Mouse (Mus musculus): ENCODE measurements around the gene Pitpnc1. TPM values are rescaled to one million over a fixed set of nuclear protein-coding genes. Genes with fewer than 3 reads are reported as not detected.

Gene Pitpnc1
- total RNA-seq, 2 experiments from 2014 or later: 60.0 to 78.1 TPM

DNA sequence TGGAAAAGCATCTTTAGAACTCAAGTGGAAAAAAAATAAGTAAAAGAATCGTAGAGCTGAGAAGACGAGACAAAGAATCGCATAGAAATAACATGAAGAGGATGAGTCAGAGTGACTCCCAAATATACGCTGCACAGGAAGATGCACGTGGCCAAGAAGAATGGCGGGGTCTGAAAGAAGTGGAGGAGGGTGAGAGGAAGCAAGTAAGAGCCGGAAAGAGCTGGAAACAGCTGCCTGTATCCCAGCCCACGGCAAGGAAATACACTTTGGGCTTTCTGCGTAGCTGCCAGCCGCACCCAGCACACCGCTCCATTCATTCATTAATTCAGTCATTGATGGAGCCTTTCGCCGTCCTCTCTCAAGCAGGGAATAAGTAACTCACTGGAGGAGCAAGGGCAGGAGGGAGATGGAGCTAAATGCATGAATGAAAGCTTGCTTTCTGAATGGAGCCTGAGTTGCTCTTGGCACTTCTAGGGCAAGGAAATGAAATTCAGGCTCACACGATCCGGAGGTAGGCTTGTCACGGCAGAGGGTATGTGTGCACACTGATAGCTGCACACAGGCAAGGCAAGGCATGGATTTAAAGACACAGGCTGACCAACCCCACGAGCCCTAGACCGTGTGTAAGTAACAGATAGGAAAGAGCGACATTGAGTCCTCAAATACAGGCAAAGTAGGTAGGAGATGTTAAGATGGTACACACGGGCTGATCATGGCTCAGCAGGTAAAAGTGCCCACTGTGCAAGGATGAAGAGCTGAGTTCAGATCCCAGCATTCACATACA is 160.0 kb downstream of the Pitpnc1 start:
- DNase-seq: no peak
- intact Hi-C loops (cut with DNase I): no loop called here

- DNase-seq: no peak
- intact Hi-C loops (cut with DNase I): no loop called here
These were observed 164.3 kb downstream of the Pitpnc1 start for GRCm38 (mm10) chr11:107306170-107306569.

GRCm38 (mm10) chr11:107302141-107302540 is 168.4 kb downstream of the Pitpnc1 start:
- intact Hi-C loops (cut with DNase I): no loop called here
- no peak for DNase-seq

GRCm38 (mm10) chr11:107300235-107300634 is 170.3 kb downstream of the Pitpnc1 start:
- DNase-seq: no peak
- intact Hi-C loops (cut with DNase I): no loop called here

DNA sequence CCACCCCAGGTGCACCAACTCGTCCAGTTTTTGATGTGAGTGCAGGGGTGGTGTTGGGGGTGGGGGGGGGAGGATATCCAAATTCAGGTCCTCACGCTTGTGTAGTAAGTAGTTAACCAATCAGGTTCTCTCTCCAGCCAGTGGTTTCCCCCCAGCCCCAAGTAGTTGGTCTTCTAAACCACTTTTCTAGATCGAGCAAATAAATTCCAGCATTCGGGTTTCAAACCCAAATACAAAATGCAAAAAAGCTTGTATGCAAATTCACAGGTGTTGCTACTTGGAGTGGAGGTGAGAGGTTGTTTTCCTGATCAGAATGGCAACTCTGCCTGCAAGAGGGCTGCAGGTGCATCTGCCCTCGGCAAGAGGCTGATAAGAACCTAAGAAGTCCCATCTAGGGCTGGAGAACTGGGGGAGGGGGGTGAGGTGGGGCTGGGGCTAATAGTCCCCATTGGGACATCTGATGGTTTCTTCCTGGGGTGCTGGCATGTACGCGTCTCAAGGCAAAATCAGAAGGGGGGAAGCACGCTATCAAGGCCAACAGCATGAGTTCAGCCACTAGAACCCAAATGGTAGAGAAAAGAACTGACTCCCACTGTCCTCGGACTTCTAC is 170.9 kb downstream of the Pitpnc1 start:
- intact Hi-C loops (cut with DNase I): no loop called here
- DNase-seq: no peak

DNA sequence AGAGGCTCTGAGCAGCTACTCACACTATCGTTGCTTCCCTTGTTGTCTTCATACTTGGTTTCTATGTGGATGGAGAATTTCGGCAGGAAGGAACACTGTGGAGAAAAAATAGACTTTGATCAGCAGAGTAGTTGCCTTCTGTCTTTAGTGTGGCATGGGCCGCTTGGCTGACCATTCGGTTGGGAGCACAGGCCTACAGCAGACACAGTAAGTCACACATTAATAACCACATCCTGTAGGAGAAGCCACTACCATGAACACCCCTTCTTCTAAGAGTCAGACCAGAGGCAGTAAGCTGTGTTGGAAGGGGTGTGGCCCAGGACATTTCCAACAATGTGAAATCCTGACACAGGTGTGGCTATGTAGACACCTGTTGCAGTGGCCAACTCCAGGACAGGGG is 174.3 kb downstream of the Pitpnc1 start:
- DNase-seq: no peak

GRCm38 (mm10) chr11:107292036-107292435 is 178.5 kb downstream of the Pitpnc1 start:
- DNase-seq: no peak
- intact Hi-C loops (cut with DNase I): no loop called here

More for the DNA sequence above, 174.3 kb downstream of the Pitpnc1 start:
- intact Hi-C loops (cut with DNase I): no loop called here

- no peak for DNase-seq
- intact Hi-C loops (cut with DNase I): no loop called here
These were observed 182.3 kb downstream of the Pitpnc1 start for GRCm38 (mm10) chr11:107288186-107288563.

- DNase-seq: no peak
- intact Hi-C loops (cut with DNase I): no loop called here
These were observed 183.0 kb downstream of the Pitpnc1 start for GRCm38 (mm10) chr11:107287215-107288185.

GRCm38 (mm10) chr11:107285731-107286130 is 184.8 kb downstream of the Pitpnc1 start:
- no peak for DNase-seq
- intact Hi-C loops (cut with DNase I): no loop called here

DNA sequence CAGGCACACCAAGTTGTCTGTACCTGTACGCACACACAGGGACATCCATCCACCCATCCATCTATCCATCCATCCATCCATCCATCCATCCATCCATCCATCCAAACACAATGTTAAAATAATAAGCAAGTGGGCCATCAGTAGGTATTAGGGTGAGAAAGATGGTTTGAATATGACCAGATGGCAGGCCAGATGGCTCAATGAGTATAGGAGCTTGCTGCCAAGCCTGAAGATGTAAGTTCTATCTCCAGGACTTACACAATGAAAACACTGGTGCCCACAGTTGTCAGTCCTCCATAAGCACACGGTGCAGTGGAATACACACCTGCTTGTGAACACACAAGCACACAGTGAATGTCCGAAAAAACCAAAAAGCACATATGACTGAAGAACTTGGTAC is 186.9 kb downstream of the Pitpnc1 start:
- DNase-seq: no peak
- intact Hi-C loops (cut with DNase I): no loop called here

- intact Hi-C loops (cut with DNase I): no loop called here
- no peak for DNase-seq
These were observed 188.0 kb downstream of the Pitpnc1 start for GRCm38 (mm10) chr11:107282481-107282880.

DNA sequence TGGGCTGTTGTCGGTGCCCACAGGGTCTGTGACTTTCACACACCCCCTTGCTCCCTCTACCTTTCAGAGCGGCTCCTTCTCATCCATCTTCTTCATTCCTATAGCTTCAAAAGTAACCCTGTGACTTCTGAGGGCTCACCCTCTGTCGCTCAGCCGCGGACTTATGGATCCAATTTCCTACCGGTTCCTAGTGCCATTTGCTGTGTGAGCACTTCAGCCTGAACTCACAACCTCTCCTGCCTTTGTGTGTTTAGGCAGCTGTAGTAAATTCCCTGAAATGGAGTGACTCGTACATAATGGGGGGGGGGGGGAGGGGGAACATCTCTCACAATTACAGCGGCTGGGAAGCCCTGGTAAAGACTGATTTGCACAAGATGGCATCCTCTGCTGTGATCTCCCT is 191.2 kb downstream of the Pitpnc1 start:
- intact Hi-C loops (cut with DNase I): loop anchor here (5.0 kb wide), 3 partner anchors 38 to 113 kb away; no protein-coding TSS in a partner anchor
- DNase-seq: no peak

DNA sequence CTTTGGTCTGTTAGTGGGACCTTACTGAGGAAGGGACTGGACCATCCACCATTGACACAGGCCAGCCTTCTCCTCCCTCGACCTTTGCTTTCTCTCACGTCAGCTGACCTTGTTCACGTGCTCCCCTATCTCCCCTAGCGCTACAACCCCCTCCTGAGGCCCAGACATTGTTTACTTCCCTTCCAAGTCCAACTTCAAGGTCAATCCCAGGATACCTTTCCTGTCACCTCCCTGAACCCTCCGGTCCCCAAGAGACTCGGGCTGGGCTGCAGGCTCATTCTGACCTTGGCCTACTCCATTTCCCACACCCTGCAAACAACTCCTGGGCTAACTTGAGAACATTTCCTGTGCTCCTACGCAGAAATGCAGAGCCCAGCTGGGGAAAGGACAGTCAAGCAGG is 193.6 kb downstream of the Pitpnc1 start:
- peak in 1 of 2 experiments; percentile 32 for DNase-seq
- intact Hi-C loops (cut with DNase I): loop anchor here (5.0 kb wide), 3 partner anchors 40 to 115 kb away; no protein-coding TSS in a partner anchor

DNA sequence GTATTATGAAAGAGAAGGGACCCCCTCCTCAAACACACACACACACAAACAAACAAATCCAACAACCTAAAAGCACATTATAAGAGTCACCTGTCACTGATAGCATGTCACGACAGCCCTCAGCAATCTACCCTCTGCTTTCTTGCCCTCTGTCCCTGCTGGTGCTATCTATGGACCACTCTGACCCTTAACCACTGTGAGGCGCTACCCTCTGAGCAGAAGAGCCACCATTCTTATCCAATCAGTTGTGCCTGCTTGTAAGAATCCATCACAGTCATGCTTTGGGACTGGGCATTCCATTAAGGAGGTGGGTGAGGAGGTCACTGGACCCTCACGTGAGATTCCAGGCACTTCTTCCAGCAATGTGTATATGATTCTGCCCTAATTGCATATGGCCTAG is 194.2 kb downstream of the Pitpnc1 start:
- intact Hi-C loops (cut with DNase I): loop anchor here (5.0 kb wide), 3 partner anchors 41 to 116 kb away; no protein-coding TSS in a partner anchor
- DNase-seq: no peak

DNA sequence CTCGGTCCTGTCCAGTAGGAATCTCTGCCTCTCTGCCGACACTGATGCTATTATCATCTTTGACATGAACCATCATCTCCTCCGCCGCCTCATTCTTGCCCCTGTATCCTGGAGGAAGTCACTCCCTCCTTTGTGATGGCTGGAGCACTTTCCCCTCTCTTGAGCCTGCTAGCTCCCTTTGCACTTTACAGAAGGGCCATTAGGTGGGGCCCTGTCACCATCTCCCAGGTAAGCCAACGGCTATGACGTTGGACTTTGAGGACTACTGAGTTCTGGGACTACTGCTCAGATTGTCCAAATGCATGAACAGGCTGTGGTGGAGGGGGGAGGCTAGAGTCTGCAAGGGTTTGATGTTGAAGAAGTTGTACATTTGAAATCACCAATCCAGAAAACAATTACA is 194.6 kb downstream of the Pitpnc1 start:
- intact Hi-C loops (cut with DNase I): loop anchor here (2.0 to 5.0 kb wide), 4 partner anchors 41 to 195 kb away; partner anchors contain the start of gene Pitpnc1
- DNase-seq: peak; percentile 40 to 41

- no peak for DNase-seq
- intact Hi-C loops (cut with DNase I): loop anchor here (2.0 kb wide), 1 partner anchor 197 kb away; the partner anchor contains the start of gene Pitpnc1
These were observed 196.3 kb downstream of the Pitpnc1 start for GRCm38 (mm10) chr11:107274206-107274605.

DNA sequence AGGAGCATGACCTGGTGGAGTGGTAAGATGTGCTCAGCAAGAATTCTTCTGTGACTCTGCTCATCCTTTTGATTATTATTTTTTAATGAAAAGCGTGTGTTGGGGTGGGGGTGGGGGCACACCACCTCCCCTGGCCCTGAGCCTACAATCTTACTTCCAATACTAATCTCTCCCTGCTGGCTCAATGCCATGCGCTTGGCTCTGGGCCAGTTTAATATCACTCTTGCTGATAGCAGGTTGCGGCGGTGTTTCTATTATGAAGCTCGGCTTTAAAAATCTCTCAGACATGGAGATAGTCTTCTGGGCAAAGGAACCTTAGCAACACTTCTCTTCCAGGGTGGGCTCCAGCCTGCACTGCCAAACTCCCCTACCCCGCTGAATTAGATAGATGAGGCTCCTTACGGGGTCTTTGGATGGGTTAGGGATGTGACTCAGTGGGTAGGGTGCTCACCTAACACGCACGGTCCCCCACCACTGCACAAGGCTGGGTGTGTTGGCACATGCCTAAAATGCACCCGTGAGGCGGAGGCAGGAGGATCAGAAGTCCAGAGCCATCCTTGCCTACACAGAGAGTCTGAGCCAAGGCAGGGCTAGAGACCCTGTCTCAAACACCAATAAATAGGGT is 198.0 kb downstream of the Pitpnc1 start:
- DNase-seq: no peak
- intact Hi-C loops (cut with DNase I): no loop called here

DNA sequence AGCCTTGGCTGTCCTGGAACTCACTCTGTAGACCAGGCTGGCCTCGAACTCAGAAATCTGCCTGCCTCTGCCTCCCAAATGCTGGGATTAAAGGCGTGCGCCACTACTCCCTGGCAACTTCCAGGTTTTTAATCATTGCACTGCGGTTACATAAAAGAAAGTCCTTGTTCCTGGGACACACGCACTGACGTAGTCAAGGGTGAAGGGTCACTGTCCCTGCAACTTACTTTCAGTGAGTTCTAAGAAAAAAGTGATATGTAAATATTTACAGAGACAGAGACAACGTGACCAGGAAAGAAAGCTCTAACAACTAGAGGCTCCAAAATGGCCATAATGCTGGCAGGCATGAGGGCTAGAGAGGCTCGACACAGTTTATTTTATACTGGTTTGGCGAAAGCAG is 199.9 kb downstream of the Pitpnc1 start:
- intact Hi-C loops (cut with DNase I): no loop called here
- no peak for DNase-seq

DNA sequence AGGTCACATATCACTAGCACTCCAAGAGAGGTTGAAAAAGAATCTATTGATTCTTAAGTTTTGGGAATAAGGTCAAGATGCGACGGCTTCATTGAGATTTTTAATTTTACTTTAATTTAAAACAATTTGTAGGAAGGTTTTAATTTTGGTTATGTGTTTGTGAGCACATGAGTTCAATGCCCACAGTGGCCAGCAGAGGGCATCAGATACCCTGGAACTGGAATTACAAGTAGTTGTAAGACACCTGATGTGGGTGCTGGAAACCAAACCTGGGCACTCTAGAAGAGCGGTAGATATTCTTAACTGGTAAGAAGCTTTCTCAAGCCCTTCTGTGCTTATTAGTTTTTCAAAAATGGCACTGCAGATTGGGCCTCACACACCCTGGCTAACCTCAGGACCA is 203.0 kb downstream of the Pitpnc1 start:
- intact Hi-C loops (cut with DNase I): no loop called here
- DNase-seq: no peak

All from gastrocnemius, postnatal 36 days (tissue).